Mouse (Mus musculus): ENCODE measurements at regions not wholly inside any gene's neighbourhood (a gene's known extent, or its start where the extent isn't known, plus 50 kb on each side); places are given as distances from the start of the nearest gene placed in this dataset.

DNA sequence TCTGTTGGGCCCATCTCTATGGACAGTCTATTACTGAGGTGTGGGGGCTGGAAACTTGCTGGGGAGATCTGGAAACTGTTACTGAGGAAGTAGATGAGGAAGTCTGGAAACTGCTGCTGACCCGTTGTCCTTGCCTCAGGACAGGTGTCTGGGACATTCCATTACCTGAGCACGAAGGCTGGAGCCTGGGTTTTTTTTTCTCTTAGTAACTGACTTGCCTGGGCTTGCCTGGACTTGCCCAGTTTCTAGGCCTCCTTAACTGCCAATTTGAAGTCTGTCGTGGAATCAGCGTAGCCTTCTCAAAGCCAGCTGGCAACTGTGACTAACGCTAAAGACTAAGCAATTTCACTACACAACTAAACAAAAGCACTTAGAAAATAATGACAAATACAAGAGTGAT is 250.7 kb downstream of the Kctd12 start:
- 82% methylated on average over 5 of the region's 5 CpGs for WGBS
- no peak for DNase-seq (ENCODE audit: low spot score)
- H3K4me1 ChIP-seq: no peaks in the 10 kb centered on the region

DNA sequence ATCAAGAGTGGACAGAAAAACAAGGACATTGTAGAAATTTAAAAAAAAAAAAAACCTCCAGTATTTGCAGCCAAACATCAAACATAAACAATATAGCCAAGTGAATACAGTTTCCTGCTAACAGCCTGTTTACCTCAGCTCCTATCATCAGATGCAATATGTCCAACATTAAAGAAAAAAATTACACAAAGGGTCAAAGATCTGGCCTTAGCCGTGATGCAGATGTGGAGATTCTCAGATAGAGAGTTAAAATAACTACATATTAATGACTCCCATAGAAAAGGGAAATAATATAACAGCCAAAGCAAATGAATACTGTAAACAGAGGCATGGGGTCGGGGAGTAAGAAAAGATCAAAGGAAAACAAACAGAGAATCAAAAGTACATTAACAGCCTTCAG is 259.8 kb downstream of the Kctd12 start:
- Histone ChIP-seq H3K4me1 (no peaks in the 10 kb centered on the region), H3K9me3 (replicated peaks) (no peaks in the 10 kb centered on the region), H3K27me3 (ENCODE audit: low read depth, poor library complexity, severe bottlenecking) (no peaks in the 10 kb centered on the region), H3K36me3 (no peaks in the 10 kb centered on the region), H3K4me3 (no peak overlapping the region), H3K27ac (replicated peaks) (no peak overlapping the region)
- DNase-seq (ENCODE audit: low spot score): no peak
- 71% methylated on average over 2 of the region's 2 CpGs for WGBS

More for the DNA sequence above, 250.7 kb downstream of the Kctd12 start:
- no peak overlapping the region for H3K4me3 ChIP-seq
- no peaks in the 10 kb centered on the region for H3K27me3 ChIP-seq (ENCODE audit: low read depth, poor library complexity, severe bottlenecking)
- no peaks in the 10 kb centered on the region for H3K36me3 ChIP-seq
- no peak overlapping the region for H3K27ac ChIP-seq (replicated peaks)
- H3K9me3 ChIP-seq (replicated peaks): no peaks in the 10 kb centered on the region

DNA sequence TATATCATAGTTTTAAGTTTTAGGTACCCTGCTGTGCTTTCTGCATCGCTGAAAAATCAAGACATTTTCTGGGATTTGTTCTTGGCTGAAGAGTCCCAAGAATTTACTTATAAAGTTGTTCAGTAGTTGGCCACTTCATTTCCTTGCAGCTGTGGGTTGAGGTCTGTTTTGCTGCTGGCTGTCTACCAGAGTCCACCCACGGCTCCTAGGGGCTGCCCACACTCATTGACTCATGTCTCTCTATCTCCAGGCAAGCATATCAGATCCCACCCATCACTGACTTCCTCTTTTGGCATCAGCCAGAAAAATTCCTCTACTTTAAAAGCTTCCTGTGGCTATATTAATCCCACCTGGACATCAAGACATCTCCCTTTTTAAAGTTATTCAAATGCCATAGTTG is 263.9 kb downstream of the Kctd12 start:
- no peaks in the 10 kb centered on the region for H3K4me1 ChIP-seq
- H3K9me3 ChIP-seq (replicated peaks): no peaks in the 10 kb centered on the region
- 83% methylated on average over 2 of the region's 2 CpGs for WGBS
- no peak overlapping the region for H3K4me3 ChIP-seq
- no peak for DNase-seq (ENCODE audit: low spot score)
- H3K27me3 ChIP-seq (ENCODE audit: low read depth, poor library complexity, severe bottlenecking): no peaks in the 10 kb centered on the region
- H3K27ac ChIP-seq (replicated peaks): no peak overlapping the region
- no peaks in the 10 kb centered on the region for H3K36me3 ChIP-seq

DNA sequence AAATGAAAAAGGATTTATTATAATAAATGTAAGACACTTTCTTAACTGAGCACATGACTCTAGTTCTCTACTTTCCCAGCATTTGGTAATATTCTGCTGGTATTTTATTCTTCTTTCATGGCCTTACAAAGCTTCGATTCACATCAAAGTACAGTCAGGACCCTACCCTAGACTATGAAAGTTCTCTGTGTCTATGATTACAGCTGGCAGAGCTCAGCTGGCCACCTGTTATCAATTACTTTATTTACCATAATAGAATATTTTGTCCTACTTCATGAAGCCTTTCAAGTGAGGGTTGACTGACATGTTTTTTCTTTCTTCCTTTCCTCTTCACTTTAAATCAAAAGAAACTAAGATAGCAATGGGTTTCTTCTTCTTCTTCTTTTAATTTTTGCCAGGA is 269.8 kb downstream of the Kctd12 start:
- Histone ChIP-seq H3K27me3 (ENCODE audit: low read depth, poor library complexity, severe bottlenecking) (no peaks in the 10 kb centered on the region), H3K9me3 (replicated peaks) (no peaks in the 10 kb centered on the region), H3K27ac (replicated peaks) (no peak overlapping the region), H3K4me1 (no peaks in the 10 kb centered on the region), H3K4me3 (no peak overlapping the region), H3K36me3 (no peaks in the 10 kb centered on the region)
- no peak for DNase-seq (ENCODE audit: low spot score)
- 78% methylated on average over 1 of the region's 1 CpGs for WGBS

DNA sequence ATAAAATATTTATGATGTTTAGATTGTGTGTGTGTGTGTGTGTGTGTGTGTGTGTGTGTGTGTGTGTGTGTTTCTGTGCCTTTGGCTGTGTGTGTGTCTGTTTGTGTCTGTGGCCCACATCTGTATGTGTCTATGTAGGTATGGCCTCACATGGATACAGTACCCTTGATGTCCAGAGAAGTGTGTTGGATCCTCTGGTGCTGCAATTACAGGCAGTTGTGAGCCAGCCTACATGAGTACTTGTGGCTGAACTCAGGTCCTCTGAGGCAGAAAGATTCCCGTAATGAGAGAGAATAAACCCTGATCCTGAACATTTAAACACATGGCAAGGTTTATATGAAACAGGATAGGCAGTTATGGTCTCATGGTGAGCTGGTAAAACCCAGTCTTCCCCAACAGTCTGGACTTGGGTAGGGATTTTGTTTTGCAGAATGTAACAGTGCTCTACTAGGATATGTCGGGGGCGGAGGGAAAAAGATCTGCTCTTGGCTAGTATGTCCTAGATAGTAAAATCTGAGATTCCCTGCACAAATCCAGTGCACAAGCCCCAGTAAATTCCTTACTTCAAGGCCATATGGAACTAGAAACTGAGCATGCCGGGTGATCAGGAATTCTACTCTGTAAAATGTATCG is 275.6 kb downstream of the Kctd12 start:
- H3K27me3 ChIP-seq (ENCODE audit: low read depth, poor library complexity, severe bottlenecking): no peaks in the 10 kb centered on the region
- H3K27ac ChIP-seq (replicated peaks): no peak overlapping the region
- no peak for DNase-seq (ENCODE audit: low spot score)
- no peaks in the 10 kb centered on the region for H3K4me1 ChIP-seq
- H3K36me3 ChIP-seq: no peaks in the 10 kb centered on the region
- no peaks in the 10 kb centered on the region for H3K9me3 ChIP-seq (replicated peaks)
- H3K4me3 ChIP-seq: no peak overlapping the region
- 92% methylated on average over 5 of the region's 5 CpGs for WGBS

DNA sequence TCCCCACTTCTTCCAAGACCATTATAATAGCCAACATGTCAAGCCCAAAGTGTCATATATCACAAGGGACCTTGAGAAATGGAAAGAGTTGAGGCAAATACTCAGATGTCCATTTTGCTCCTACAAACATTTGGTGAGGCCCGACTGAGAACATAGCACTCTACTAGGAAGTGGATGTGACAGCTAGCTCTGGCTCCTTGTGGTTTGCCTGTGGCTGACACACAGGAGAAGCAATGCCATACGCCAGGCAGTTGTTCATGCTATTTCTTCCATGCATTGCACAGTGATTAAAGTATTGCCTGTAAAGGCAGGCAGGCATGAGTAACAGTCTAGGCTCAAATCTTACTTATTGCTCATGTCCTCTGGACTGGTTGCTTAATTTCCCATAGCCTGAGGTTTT is 281.3 kb downstream of the Kctd12 start:
- no peaks in the 10 kb centered on the region for H3K9me3 ChIP-seq (replicated peaks)
- no peak overlapping the region for H3K27ac ChIP-seq (replicated peaks)
- no peaks in the 10 kb centered on the region for H3K27me3 ChIP-seq (ENCODE audit: low read depth, poor library complexity, severe bottlenecking)
- H3K4me1 ChIP-seq: no peaks in the 10 kb centered on the region
- H3K36me3 ChIP-seq: no peaks in the 10 kb centered on the region
- no peak for DNase-seq (ENCODE audit: low spot score)
- H3K4me3 ChIP-seq: no peak overlapping the region
- 86% methylated on average over 2 of the region's 2 CpGs for WGBS

DNA sequence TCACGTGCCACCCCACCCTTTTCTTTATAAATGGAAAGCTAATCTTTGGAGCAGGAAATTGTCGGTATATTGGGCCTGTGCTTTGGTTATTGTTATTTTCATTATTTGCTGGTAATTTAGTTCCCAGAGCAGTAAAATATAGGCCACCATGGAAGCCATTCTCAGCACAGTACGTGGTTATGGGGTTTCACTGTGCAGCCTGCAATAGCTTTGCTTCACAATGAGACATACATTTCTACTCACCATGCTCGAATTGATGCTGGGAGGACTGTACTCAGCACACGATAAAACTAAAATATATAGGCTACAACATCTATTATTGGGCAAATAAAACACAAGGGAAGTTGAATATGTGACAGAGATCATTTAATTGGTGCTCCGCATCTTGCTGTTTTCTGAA is 282.0 kb downstream of the Kctd12 start:
- DNase-seq (ENCODE audit: low spot score): no peak
- Histone ChIP-seq H3K4me1 (no peaks in the 10 kb centered on the region), H3K27ac (replicated peaks) (no peak overlapping the region), H3K9me3 (replicated peaks) (no peaks in the 10 kb centered on the region), H3K4me3 (no peak overlapping the region), H3K36me3 (no peaks in the 10 kb centered on the region), H3K27me3 (ENCODE audit: low read depth, poor library complexity, severe bottlenecking) (no peaks in the 10 kb centered on the region)
- WGBS: 90% methylated on average over 6 of the region's 6 CpGs

DNA sequence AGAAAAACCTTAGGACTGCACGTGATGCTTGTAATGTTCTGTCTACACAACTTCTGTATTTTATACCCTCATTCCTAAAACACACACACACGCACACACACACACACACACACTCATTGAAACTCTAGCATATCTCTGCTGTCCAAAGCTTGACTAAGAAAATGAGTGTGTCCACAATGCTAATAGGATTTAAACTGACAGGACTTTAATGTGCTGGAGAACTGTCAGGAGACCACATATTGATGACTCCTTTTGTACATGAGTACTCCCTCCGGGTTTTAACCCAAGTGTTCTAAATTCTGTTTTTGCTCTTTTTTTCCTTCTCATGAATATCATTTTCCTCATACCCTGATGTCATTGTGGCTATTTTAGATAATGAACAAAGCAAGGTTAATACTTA is 283.4 kb downstream of the Kctd12 start:
- Histone ChIP-seq H3K4me1 (no peaks in the 10 kb centered on the region), H3K4me3 (no peak overlapping the region), H3K27me3 (ENCODE audit: low read depth, poor library complexity, severe bottlenecking) (no peaks in the 10 kb centered on the region), H3K27ac (replicated peaks) (no peak overlapping the region), H3K9me3 (replicated peaks) (no peaks in the 10 kb centered on the region), H3K36me3 (no peaks in the 10 kb centered on the region)
- DNase-seq (ENCODE audit: low spot score): no peak
- WGBS: 89% methylated on average over 3 of the region's 3 CpGs

DNA sequence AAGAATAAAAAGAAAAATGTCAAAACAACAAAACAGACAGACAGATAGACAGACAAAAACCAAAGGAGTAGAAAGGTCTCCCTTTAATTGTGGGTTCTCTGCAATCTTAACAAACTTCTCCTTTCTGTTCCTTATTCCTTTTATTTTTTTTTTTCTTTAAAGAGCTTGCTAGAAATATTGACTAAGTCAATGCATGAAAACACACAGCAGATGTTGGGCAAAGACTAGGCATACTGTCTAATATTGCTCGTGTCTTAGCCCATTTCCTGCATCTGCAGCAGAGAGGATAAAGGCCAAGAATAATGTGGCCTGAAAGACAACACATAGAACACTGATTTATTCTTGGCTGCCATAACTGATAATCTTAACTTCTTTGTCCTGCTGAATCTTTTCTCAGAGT is 295.6 kb downstream of the Kctd12 start:
- Histone ChIP-seq H3K36me3 (no peaks in the 10 kb centered on the region), H3K4me3 (no peak overlapping the region), H3K27ac (replicated peaks) (no peak overlapping the region), H3K27me3 (ENCODE audit: low read depth, poor library complexity, severe bottlenecking) (no peaks in the 10 kb centered on the region), H3K9me3 (replicated peaks) (no peaks in the 10 kb centered on the region), H3K4me1 (no peaks in the 10 kb centered on the region)
- 84% methylated on average over 1 of the region's 1 CpGs for WGBS
- DNase-seq (ENCODE audit: low spot score): no peak

DNA sequence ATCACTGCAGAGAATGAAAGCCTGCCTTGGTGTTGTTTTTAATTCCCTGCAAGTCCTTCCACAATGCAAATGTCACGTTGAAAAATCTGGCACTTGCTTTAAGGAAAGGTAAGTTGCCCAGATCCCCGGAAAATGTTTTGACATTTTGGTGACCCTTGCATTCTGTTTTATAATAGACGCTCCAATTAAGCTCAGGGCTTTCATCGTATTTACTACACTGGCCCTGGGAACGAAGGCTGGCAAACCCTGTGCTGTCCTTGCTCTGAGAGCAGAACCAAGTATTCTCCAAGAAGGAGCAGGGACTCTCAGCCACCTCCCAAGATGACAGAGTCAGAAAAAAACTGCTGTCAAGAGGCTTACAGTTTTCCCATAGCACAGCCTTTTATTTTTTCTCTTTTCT is 305.9 kb downstream of the Kctd12 start:
- Histone ChIP-seq H3K36me3 (no peaks in the 10 kb centered on the region), H3K4me3 (no peak overlapping the region), H3K4me1 (no peaks in the 10 kb centered on the region), H3K27me3 (ENCODE audit: low read depth, poor library complexity, severe bottlenecking) (no peaks in the 10 kb centered on the region), H3K27ac (replicated peaks) (no peak overlapping the region), H3K9me3 (replicated peaks) (no peaks in the 10 kb centered on the region)
- 68% methylated on average over 5 of the region's 5 CpGs for WGBS
- no peak for DNase-seq (ENCODE audit: low spot score)

DNA sequence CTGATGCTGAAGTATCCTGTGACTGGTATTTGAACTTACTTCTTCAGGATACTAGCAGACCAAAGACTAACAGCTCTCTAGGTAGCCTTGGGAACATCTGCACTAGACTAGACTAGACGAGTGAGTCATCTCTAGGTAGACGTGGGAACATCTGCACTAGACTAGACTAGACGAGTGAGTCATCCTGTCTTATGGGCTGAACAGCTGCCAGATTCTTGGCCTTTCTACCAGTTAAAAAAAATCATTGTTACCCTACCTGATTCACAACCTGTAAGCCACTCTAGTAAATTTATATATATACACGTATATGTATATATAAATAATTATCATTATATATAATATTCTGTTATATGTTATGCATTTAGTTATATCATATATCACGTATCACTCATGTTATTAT is 307.8 kb downstream of the Kctd12 start:
- Histone ChIP-seq H3K4me3 (no peak overlapping the region), H3K4me1 (no peaks in the 10 kb centered on the region), H3K27ac (replicated peaks) (no peak overlapping the region), H3K36me3 (no peaks in the 10 kb centered on the region), H3K27me3 (ENCODE audit: low read depth, poor library complexity, severe bottlenecking) (no peaks in the 10 kb centered on the region), H3K9me3 (replicated peaks) (no peaks in the 10 kb centered on the region)
- WGBS: 89% methylated on average over 5 of the region's 5 CpGs
- no peak for DNase-seq (ENCODE audit: low spot score)

DNA sequence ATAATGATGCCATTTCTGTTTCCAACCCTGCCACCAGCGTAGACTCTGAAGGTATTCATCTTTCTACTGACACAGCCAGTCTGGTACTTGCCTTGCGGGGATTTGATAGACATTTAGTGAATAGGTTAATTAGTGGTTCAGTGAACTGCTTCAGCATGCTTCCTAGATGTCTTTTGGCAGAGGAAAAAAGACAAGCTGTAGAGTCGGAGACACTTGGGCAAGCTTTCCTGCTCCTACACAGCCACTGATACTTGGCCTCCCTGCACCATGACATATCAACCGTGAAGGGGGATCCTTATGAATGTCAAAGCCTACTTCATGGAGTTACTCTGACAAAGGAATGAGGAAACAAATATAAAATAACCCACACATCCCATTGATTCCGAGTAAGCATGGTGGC is 308.7 kb downstream of the Kctd12 start:
- H3K4me1 ChIP-seq: no peaks in the 10 kb centered on the region
- no peak for DNase-seq (ENCODE audit: low spot score)
- no peaks in the 10 kb centered on the region for H3K27me3 ChIP-seq (ENCODE audit: low read depth, poor library complexity, severe bottlenecking)
- no peak overlapping the region for H3K27ac ChIP-seq (replicated peaks)
- H3K9me3 ChIP-seq (replicated peaks): no peaks in the 10 kb centered on the region
- H3K36me3 ChIP-seq: no peaks in the 10 kb centered on the region
- no peak overlapping the region for H3K4me3 ChIP-seq
- WGBS: 71% methylated on average over 5 of the region's 5 CpGs

DNA sequence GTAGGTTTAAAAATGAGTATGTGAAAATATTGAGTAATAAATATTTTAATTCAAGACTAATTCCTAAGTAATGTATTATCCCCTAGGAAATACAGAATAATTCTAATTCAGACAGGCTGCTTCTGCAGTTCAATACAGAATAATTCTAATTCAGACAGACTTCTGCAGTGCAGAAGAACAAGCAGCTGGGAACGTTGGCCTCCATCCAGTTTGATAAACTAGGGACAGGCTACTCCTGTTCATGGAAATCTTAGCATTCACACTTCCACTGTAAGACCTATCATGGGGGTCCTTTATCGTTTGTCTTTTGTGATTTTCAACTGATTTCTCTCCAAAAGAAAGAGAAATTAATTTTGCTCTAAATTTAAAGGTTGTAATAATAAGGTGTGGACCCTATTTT is 319.2 kb downstream of the Kctd12 start:
- no peaks in the 10 kb centered on the region for H3K9me3 ChIP-seq (replicated peaks)
- no peaks in the 10 kb centered on the region for H3K27me3 ChIP-seq (ENCODE audit: low read depth, poor library complexity, severe bottlenecking)
- no peaks in the 10 kb centered on the region for H3K36me3 ChIP-seq
- DNase-seq (ENCODE audit: low spot score): no peak
- no peak overlapping the region for H3K27ac ChIP-seq (replicated peaks)
- H3K4me3 ChIP-seq: no peak overlapping the region
- no peaks in the 10 kb centered on the region for H3K4me1 ChIP-seq
- WGBS: 85% methylated on average over 2 of the region's 2 CpGs

DNA sequence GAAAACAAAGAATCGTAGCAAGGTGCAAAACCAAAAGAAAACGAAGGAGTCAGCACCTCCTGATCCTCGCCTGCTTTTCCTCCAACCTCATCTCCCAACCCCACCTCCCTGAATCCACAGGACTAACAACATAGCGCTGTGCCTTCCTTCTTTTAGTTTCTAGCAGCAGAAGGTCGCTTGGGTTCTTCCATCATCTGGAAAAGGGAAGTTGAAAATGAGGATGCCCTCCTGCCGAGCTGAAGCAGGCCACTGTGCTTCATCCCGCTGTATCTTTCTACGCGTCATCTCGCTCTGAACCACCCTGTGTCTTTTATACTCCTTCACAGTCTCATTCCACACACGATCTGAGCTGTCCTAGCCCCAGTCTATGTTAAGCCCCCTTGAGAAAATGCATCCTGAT is 322.1 kb downstream of the Kctd12 start:
- no peak overlapping the region for H3K4me3 ChIP-seq
- WGBS: 87% methylated on average over 11 of the region's 11 CpGs
- DNase-seq (ENCODE audit: low spot score): no peak
- H3K27me3 ChIP-seq (ENCODE audit: low read depth, poor library complexity, severe bottlenecking): no peaks in the 10 kb centered on the region
- H3K27ac ChIP-seq (replicated peaks): no peak overlapping the region
- H3K9me3 ChIP-seq (replicated peaks): no peaks in the 10 kb centered on the region
- H3K36me3 ChIP-seq: no peaks in the 10 kb centered on the region
- H3K4me1 ChIP-seq: no peaks in the 10 kb centered on the region

Measured in midbrain, embryonic 10.5 days (tissue).